Mouse (Mus musculus) lung, adult 2 months (tissue): ENCODE data around the gene Phf7.

Experiments
- CTCF ChIP-seq: fragments of 200-500 bp; IDR thresholded peaks from 2 replicates; pipeline ENCODE4 v1.5.1; 2011; ENCODE audit warnings: mild to moderate bottlenecking, low read length, control low read depth; ENCODE audit not compliant: insufficient read depth
- POLR2A ChIP-seq: fragments of 200-500 bp; IDR thresholded peaks from 2 replicates; pipeline ENCODE4 v1.6.1; 2011; ENCODE audit warnings: low read depth, mild to moderate bottlenecking, control low read depth, low read length, borderline replicate concordance; ENCODE audit errors: extremely low read depth

- no peak for TF ChIP-seq CTCF
- TF ChIP-seq POLR2A: no peak
These were observed 5.2 kb downstream of the Phf7 start for GRCm38 (mm10) chr14:31245946-31246345.
